Mouse (Mus musculus): Measurements from ENCODE around the gene Slain1.

DNA sequence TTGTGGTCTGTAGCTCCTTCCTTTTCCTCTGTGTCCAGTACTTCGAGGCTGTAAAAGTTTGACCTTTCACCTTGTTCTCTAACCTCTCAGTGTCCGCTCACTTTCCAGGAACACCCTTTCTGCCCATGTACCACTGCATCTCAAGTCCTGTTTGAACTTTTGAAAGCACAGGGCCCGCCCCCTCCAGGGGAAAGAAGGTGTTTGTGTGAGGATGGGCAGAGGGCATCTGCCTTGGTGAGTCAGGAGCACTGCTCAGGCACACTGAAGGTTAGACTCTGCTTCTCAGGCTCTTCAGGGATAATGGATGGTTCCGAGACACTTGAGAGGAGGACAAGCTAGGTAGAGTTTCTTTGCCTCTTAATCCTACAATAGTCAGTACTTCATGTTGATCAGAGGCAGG is 7.8 kb downstream of the Slain1 start:
- TF ChIP-seq CTCF (IDR thresholded peaks at IDR 0.05; ENCODE audit: borderline replicate concordance, insufficient read depth, low read depth, low read length) (no peak), POLR2A (IDR thresholded peaks at IDR 0.05; ENCODE audit: borderline replicate concordance, insufficient read depth, low read length) (no peak)
